Mouse (Mus musculus): ENCODE results near the gene BC035044. TPM values are rescaled to one million over a fixed set of nuclear protein-coding genes. Genes with fewer than 3 reads are reported as not detected.
"Not testable (repeated sequence)": the region's sequence is repeated elsewhere in the genome, so short reads cannot be mapped to it uniquely, and the experiment has no call there.

The BC035044 gene
- total RNA-seq, 4 experiments from 2014 or later: 2.0 to 2.9 (median 2.1) TPM

GRCm38 (mm10) chr6:128836191-128836954 lies 54.6 kb downstream of the BC035044 start:
- DNase-seq (ENCODE audit: low spot score in 2 of 2): no peak

- DNase-seq (ENCODE audit: low spot score in 2 of 2): no peak
Observed at GRCm38 (mm10) chr6:128835571-128835970, 55.4 kb downstream of the BC035044 start.

- DNase-seq (ENCODE audit: low spot score in 2 of 2): no peak
Observed at GRCm38 (mm10) chr6:128833046-128833445, 57.9 kb downstream of the BC035044 start.

- DNase-seq (ENCODE audit: low spot score in 2 of 2): no peak
Observed at GRCm38 (mm10) chr6:128829837-128830236, 61.1 kb downstream of the BC035044 start.

- no peak for DNase-seq (ENCODE audit: low spot score in 2 of 2)
Observed at GRCm38 (mm10) chr6:128826781-128827180, 64.1 kb downstream of the BC035044 start.

GRCm38 (mm10) chr6:128826132-128826531 lies 64.8 kb downstream of the BC035044 start, which contains the start of the genes Gm44511 and Klrb1b:
TSS of gene Gm44511 (minus strand) at chr6:128826315.
TSS of gene Klrb1b (minus strand) at chr6:128826331.
- no peak for DNase-seq (ENCODE audit: low spot score in 2 of 2)

GRCm38 (mm10) chr6:128818083-128818802 lies 72.7 kb downstream of the BC035044 start:
- no peak for DNase-seq (ENCODE audit: low spot score in 2 of 2)

- no peak for DNase-seq (ENCODE audit: low spot score in 2 of 2)
Observed at GRCm38 (mm10) chr6:128808532-128808931, 82.4 kb downstream of the BC035044 start.

GRCm38 (mm10) chr6:128807021-128807420 lies 83.9 kb downstream of the BC035044 start:
- no peak for DNase-seq (ENCODE audit: low spot score in 2 of 2)

- DNase-seq (ENCODE audit: low spot score in 2 of 2): peak in 1 of 2 experiments; percentile 45
Observed at GRCm38 (mm10) chr6:128804823-128805640, 85.9 kb downstream of the BC035044 start.

GRCm38 (mm10) chr6:128802999-128803857 lies 87.7 kb downstream of the BC035044 start:
- DNase-seq (ENCODE audit: low spot score in 2 of 2): peak; percentile 96 to 97

- peak in 1 of 2 experiments; percentile 48 for DNase-seq (ENCODE audit: low spot score in 2 of 2)
Observed at GRCm38 (mm10) chr6:128802557-128802956, 88.4 kb downstream of the BC035044 start.

- not testable (repeated sequence) for DNase-seq (ENCODE audit: low spot score in 2 of 2)
Observed at GRCm38 (mm10) chr6:128800696-128801095, 90.2 kb downstream of the BC035044 start.

- DNase-seq (ENCODE audit: low spot score in 2 of 2): no peak
Observed at GRCm38 (mm10) chr6:128799896-128800270, 91.0 kb downstream of the BC035044 start.

GRCm38 (mm10) chr6:128799144-128799895 lies 91.6 kb downstream of the BC035044 start:
- peak; percentile 83 to 94 for DNase-seq (ENCODE audit: low spot score in 2 of 2)

Small RNA genes lying within 50 kb of the gene (microRNA-seq; reads per million reads assigned to microRNA genes)
- 0 reads per million in 2 experiments for gene Gm27336

Other genes with a start within 250 kb of the BC035044 start
- gene Clec2h, start 228.7 kb downstream of the BC035044 start, total RNA-seq (2022): not detected
- under 1 TPM in 2 of 4 experiments, not detected in 2; 0.52 to 0.66 TPM for gene Klrb1, start 168.1 kb downstream of the BC035044 start, total RNA-seq (2022)
- under 1 TPM in 2 of 4 experiments, not detected in 2; 0.12 to 0.25 TPM for gene Klrb1c, start 101.9 kb downstream of the BC035044 start, total RNA-seq (2022)
- gene Gm44511, start 64.8 kb downstream of the BC035044 start, total RNA-seq (2022): 1 to 10 TPM in 1 of 4 experiments, not detected in 3; 1.1 TPM
- gene Klrb1b, start 64.8 kb downstream of the BC035044 start, total RNA-seq (2022): 1 to 10 TPM in 1 of 4 experiments, under 1 TPM in 1, not detected in 2; 0.40 to 1.3 TPM
- not detected for gene Clec2i, start 3.5 kb downstream of the BC035044 start, total RNA-seq (2022)
- gene Clec2g, start 43.3 kb upstream of the BC035044 start, total RNA-seq (2022): 1 to 10 TPM in 1 of 4 experiments, under 1 TPM in 1, not detected in 2; 0.69 to 1.0 TPM
- gene Klrb1f, start 154.8 kb upstream of the BC035044 start, total RNA-seq (2022): not detected
- not detected for gene Clec2e, start 209.8 kb upstream of the BC035044 start, total RNA-seq (2022)

All from layer of hippocampus, adult 8-10 months (tissue).